Mouse (Mus musculus): ENCODE data around the gene Gmfg.

Gene Gmfg

DNA sequence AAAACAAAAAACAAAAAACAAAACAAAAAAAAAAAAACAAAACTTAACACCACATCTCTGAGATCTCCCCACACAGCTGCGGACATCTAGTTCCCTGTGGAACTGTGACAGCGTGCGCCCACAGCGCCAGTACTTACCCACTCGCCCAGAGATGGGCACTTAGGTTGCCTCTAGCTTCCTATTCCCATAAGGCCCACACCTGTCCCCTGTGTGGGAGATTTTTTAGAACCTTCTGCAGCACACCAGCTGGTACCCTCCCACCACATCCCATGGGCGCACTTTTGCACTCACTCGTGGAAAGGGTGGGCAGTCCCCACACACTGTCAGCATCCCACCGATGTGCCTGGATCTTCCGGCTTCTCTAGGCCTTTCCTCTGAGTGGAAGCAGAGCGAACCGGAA is 45.6 kb downstream of the Gmfg start:
- in situ Hi-C loops (cut with MboI, MseI), result no loop called here

DNA sequence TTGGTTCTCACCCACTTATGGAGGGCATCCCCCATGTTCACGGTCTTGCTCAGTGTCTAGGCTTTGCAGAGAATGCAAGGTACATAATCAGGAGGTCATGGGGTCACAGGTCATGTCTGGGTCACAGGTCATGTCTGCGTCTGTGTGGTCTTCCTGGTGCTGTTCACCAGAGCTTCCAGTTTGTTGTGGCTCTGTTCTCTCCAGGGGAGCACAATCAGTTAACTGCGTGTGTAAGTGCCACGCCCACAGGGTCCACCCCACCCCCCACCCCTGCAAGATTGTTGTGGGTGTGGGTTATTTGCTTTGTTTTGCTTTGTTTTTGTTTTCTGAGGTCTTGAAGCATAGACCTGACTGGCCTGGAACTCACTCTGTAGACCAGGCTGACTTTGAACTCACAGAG is 46.9 kb downstream of the Gmfg start:
- in situ Hi-C loops (cut with MboI, MseI), result no loop called here

DNA sequence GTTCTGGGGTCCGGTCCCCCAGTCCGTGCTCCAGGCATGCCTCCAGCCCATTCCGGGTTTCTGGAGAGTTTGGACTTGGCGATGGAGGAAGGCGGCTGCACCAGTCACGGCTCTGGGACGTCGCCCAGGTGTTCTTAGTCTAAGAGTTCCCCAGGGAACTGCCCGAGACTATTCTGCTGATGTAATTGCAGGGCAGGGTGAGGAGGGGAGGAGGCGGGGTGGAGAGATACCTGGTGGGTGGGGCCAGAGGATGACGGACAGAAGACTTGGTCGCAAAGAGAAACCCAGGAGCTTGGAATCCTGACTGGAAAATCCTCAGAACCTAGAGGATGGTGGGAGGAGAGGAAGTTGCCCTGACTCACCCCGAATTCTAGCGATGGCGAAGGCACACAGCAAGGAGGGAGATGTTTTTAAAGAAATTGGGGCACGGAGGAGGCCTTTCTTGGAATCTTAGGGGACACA is 50.8 kb downstream of the Gmfg start:
- in situ Hi-C loops (cut with MboI, MseI), result no loop called here

- in situ Hi-C loops (cut with MboI, MseI), result no loop called here
Measured at GRCm38 (mm10) chr7:28490410-28490809, 53.2 kb downstream of the Gmfg start.

DNA sequence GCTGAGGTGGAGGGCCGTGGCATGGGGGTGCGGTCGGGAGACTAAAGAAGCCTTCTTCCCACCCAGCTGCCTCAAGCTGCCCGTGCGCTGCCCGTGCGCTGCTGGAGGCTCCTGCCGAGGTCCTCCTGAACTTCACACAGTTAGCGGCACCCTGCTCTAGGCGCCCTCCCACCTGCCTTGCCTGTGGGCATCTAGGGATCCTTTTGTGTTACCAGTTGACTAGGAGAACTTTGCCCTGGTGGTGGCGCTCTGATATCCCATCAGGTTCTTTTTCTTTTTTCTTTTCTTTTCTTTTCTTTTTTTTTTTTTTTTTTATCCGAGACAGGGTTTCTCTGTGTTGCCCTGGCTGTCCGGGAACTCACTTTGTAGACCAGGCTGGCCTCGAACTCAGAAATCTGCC is 53.7 kb downstream of the Gmfg start:
- in situ Hi-C loops (cut with MboI, MseI), result no loop called here

GRCm38 (mm10) chr7:28492310-28492709 is 55.1 kb downstream of the Gmfg start:
- in situ Hi-C loops (cut with MboI, MseI), result no loop called here

- in situ Hi-C loops (cut with MboI, MseI), result no loop called here
Measured at GRCm38 (mm10) chr7:28495426-28495825, 58.2 kb downstream of the Gmfg start.
